8 mouse cellular contexts compared by ENCODE assay signal in the genomic region with DNA sequence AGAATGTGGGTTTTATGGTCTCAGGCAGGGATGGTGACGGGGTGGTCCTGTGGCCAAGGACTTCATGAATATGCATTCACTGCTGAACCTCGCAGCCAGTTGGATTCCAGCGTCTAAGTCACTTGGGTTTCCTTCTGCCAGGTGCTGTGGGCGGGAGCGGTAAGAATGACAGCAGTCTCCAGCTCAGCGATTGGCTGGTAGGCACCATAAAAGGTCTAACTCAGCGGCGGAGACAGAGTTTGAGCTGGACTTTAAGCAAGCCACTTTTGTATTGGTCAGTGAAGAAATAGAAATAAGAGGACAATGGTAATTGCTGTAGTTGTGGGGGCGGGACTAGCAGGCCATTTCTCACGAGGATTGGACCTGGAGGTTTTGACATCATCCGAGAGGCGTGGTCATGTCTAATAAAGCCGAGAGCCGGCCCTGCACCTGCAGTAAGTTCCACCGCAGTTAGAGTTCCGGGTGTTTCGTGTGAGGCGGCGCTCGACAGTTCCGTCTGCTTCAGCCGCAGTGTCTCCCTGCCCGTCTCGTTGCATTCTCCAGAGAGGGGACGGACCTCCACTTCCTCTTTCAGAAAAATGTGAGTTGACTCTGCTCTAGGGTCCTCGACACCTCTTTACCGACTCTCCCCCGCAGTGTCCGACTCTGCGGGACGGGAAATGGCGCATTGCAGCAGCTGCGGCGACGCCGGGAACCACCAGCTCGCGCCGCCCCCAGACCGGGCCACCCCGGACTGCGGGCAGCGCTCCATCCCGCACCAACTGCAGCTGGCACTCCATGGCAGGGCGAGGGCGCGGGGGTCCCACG. TPM values are rescaled to one million over a fixed set of nuclear protein-coding genes. Genes with fewer than 3 reads are reported as not detected.
DNase-seq lines count a peak whose midpoint lies in the region; ATAC-seq lines count a peak whose summit lies in the region.

A gene (plus strand): TSS at position 404 of the 807 bp plus-strand sequence.

- peak; percentile 97 for ATAC-seq in forebrain, embryonic 14.5 days
- ATAC-seq in neural tube, embryonic 15.5 days (ENCODE audit: low FRiP score): peak; percentile 97

- H3K27ac ChIP-seq in forebrain, embryonic 14.5 days (ENCODE audit: low read depth, low read length): peak within 1 kb of the TSS; percentile 63; the same call in 1 of the 2 replicates
- peak within 1 kb of the TSS; percentile 85 for H3K27ac ChIP-seq in neural tube, embryonic 15.5 days (replicated peaks)

- peak within 1 kb of the TSS; percentile 97 for H3K4me2 ChIP-seq in forebrain, embryonic 14.5 days (ENCODE audit: low read length)
- peak within 1 kb of the TSS; percentile 68 for H3K4me2 ChIP-seq in neural tube, embryonic 15.5 days

- H3K27me3 ChIP-seq in forebrain, embryonic 14.5 days (replicated peaks; ENCODE audit: control insufficient read depth, insufficient read depth, low read length): 0 out of 2 replicates have a peak, but pooled peaks cover 3% of the 10 kb centered on the region
- H3K27me3 ChIP-seq in neural tube, embryonic 15.5 days (replicated peaks): peaks cover 18% of the 10 kb centered on the region; the same call in 1 of the 2 replicates

- peaks cover 4% of the 10 kb centered on the region; the same call in 1 of the 2 replicates for H3K4me1 ChIP-seq in forebrain, embryonic 14.5 days (ENCODE audit: control insufficient read depth, insufficient read depth, low read length)
- peaks cover 20% of the 10 kb centered on the region for H3K4me1 ChIP-seq in neural tube, embryonic 15.5 days

- H3K9ac ChIP-seq in forebrain, embryonic 14.5 days (ENCODE audit: low read length): peak within 1 kb of the TSS; percentile 80
- peak within 1 kb of the TSS; percentile 80 for H3K9ac ChIP-seq in neural tube, embryonic 15.5 days (replicated peaks)

- intact Hi-C loops in heart, postnatal 14 days (cut with DNase I): loop anchor here (5.0 kb wide), 1 partner anchor 147 kb away; no protein-coding TSS in a partner anchor

- peak within 1 kb of the TSS; percentile 63 for H3K4me3 ChIP-seq in forebrain, embryonic 14.5 days (ENCODE audit: low read depth, low read length)
- peak within 1 kb of the TSS; percentile 67 for H3K4me3 ChIP-seq in neural tube, embryonic 15.5 days (replicated peaks)

- under 1% methylated on average over 48 of the region's 48 CpGs for WGBS in forebrain, embryonic 14.5 days
- under 1% methylated on average over 48 of the region's 48 CpGs for WGBS in neural tube, embryonic 15.5 days

- H3K36me3 ChIP-seq in forebrain, embryonic 14.5 days (ENCODE audit: control insufficient read depth, insufficient read depth, low read length): no peaks in the 10 kb centered on the region
- H3K36me3 ChIP-seq in neural tube, embryonic 15.5 days: no peaks in the 10 kb centered on the region

- H3K9me3 ChIP-seq in forebrain, embryonic 14.5 days (replicated peaks; ENCODE audit: control insufficient read depth, low read length): no peaks in the 10 kb centered on the region
- no peaks in the 10 kb centered on the region for H3K9me3 ChIP-seq in neural tube, embryonic 15.5 days (replicated peaks)

- peak; percentile 100 for DNase-seq in ES-CJ7 (ENCODE audit: low read depth, low spot score)
- DNase-seq in cerebellum, adult 11 months: peak; percentile 97
- DNase-seq in forebrain, embryonic 14.5 days (ENCODE audit: low spot score): peak; percentile 98
- peak; percentile 88 to 94 for DNase-seq in heart, postnatal 14 days
- peak; percentile 97 for DNase-seq in layer of hippocampus, adult 11-12 months (ENCODE audit: low spot score)
- DNase-seq in lung, adult 18-20 months: peak; percentile 98
- peak; percentile 94 for DNase-seq in testis, postnatal 14 days (ENCODE audit: low spot score)

RNA-seq across cellular contexts. Expression of the gene that starts here (rescaled TPM):
- 1.7 and 2.7 TPM in 2 replicates for polyA plus RNA-seq in forebrain, embryonic 14.5 days (2014; fragmentation: Nextera tagmentation; extraction: Ambion mirVana)
- 1 to 10 TPM; 9.3 to 9.8 TPM for total RNA-seq in heart, postnatal 14 days (2021)
- polyA plus RNA-seq in neural tube, embryonic 15.5 days (2015; fragmentation: Nextera tagmentation; extraction: Ambion mirVana): 53.8 and 57.4 TPM in 2 replicates

Comparison
In these comparisons a context has a peak if more than half of its experiments do, and no peak if none do; other contexts are left out.
1. Peak in every context shown above with its lines: DNase-seq, ATAC-seq, H3K4me3 ChIP-seq and H3K27ac ChIP-seq.
2. RNA of the gene that starts here (polyA plus RNA-seq): 53.8 to 57.4 TPM in neural tube, embryonic 15.5 days; 1.7 to 2.7 TPM in forebrain, embryonic 14.5 days; every median in the first group is over 10 times any median in the second.